Mouse (Mus musculus) limb, embryonic 15.5 days (tissue): ENCODE measurements around the gene Dennd2c. TPM values are rescaled to one million over a fixed set of nuclear protein-coding genes. Genes with fewer than 3 reads are reported as not detected.

Experiments
- ATAC-seq: fragments of 200-750 bp; cut with Nextera tagmentation; 2 replicates; pipeline ENCODE4 v1.8.0; 2017; ENCODE audit warnings: low read depth, moderate TSS enrichment; ENCODE audit not compliant: insufficient number of reproducible peaks, low FRiP score, low TSS enrichment
- H3K27ac ChIP-seq: fragments of 300-500 bp; sonication (generic); 2 replicates; pipeline ENCODE4 v1.5.1; 2015; ENCODE audit warnings: moderate library complexity, mild to moderate bottlenecking, inconsistent platforms
- H3K27me3 ChIP-seq: fragments of 300-500 bp; sonication (generic); 2 replicates; pipeline ENCODE4 v1.6.1; 2015; ENCODE audit warnings: inconsistent platforms
- H3K36me3 ChIP-seq: fragments of 300-500 bp; sonication (generic); 2 replicates; pipeline ENCODE4 v1.6.1; 2015; ENCODE audit warnings: inconsistent platforms
- H3K4me1 ChIP-seq: fragments of 300-500 bp; sonication (generic); 2 replicates; pipeline ENCODE4 v1.6.1; 2015; ENCODE audit warnings: inconsistent platforms
- H3K4me2 ChIP-seq: fragments of 300-500 bp; sonication (generic); 2 replicates; pipeline ENCODE4 v1.6.1; 2015; ENCODE audit warnings: mild to moderate bottlenecking, inconsistent platforms
- H3K4me3 ChIP-seq: fragments of 300-500 bp; sonication (generic); 2 replicates; pipeline ENCODE4 v1.5.1; 2015; ENCODE audit warnings: mild to moderate bottlenecking, inconsistent platforms
- H3K9ac ChIP-seq: fragments of 300-500 bp; sonication (generic); 2 replicates; pipeline ENCODE4 v1.6.1; 2015; ENCODE audit warnings: inconsistent platforms
- H3K9me3 ChIP-seq: fragments of 300-500 bp; sonication (generic); 2 replicates; pipeline ENCODE4 v1.6.1; 2016; ENCODE audit warnings: inconsistent platforms
- WGBS: fragments of 180-500 bp; shearing (Covaris S2); methylation state at CpG from one replicate; pipeline ENCODE4 v1.1.7; 2015; 5-methylcytosine and 5-hydroxymethylcytosine counted together
- polyA plus RNA-seq: library from polyadenylated mRNA; unstranded; fragments of >200 nt; fragmentation: Nextera tagmentation; extraction: Ambion mirVana; gene quantifications from 2 replicates; pipeline ENCODE4 v1.2.1, GENCODE M21; 2015

The Dennd2c gene
- polyA plus RNA-seq = 16.3 and 16.7 TPM in 2 replicates

- H3K9ac ChIP-seq = peak within 1 kb of the TSS; percentile 66
- H3K27ac ChIP-seq = peak within 1 kb of the TSS; percentile 85
- H3K4me1 ChIP-seq = peaks cover 7% of the 10 kb centered on the region
Observed at GRCm38 (mm10) chr3:103102454-103103390, at the start of gene Dennd2c. TSS of gene Dennd2c (plus strand) at chr3:103102604.

GRCm38 (mm10) chr3:103056016-103056595 lies 46.3 kb upstream of the Dennd2c start:
- Histone ChIP-seq H3K4me3 (no peak overlapping the region), H3K36me3 (peaks cover 51% of the 10 kb centered on the region), H3K4me1 (peaks cover 5% of the 10 kb centered on the region; the same call in 1 of the 2 replicates), H3K9me3 (no peaks in the 10 kb centered on the region), H3K27me3 (no peaks in the 10 kb centered on the region), H3K9ac (no peak overlapping the region), H3K4me2 (no peak overlapping the region), H3K27ac (peak overlapping the region; percentile 11; the same call in 1 of the 2 replicates)
- WGBS = 84% methylated on average over 5 of the region's 5 CpGs
- ATAC-seq = no peak

More at GRCm38 (mm10) chr3:103102454-103103390, at the start of gene Dennd2c:
- under 1% methylated on average over 72 of the region's 72 CpGs for WGBS
- H3K4me3 ChIP-seq = peak within 1 kb of the TSS; percentile 83
- no peaks in the 10 kb centered on the region for H3K9me3 ChIP-seq
- peak; percentile 96 for ATAC-seq
- H3K27me3 ChIP-seq = no peaks in the 10 kb centered on the region
- H3K4me2 ChIP-seq = peak within 1 kb of the TSS; percentile 81
- no peaks in the 10 kb centered on the region for H3K36me3 ChIP-seq

GRCm38 (mm10) chr3:103057752-103058151 lies 44.7 kb upstream of the Dennd2c start:
- 4% methylated on average over 10 of the region's 10 CpGs for WGBS
- Histone ChIP-seq H3K4me1 (peaks cover 5% of the 10 kb centered on the region; the same call in 1 of the 2 replicates), H3K4me2 (peak overlapping the region; percentile 70), H3K27me3 (no peaks in the 10 kb centered on the region), H3K36me3 (peaks cover 53% of the 10 kb centered on the region), H3K27ac (peak overlapping the region; percentile 99), H3K9ac (no peak overlapping the region), H3K4me3 (peak overlapping the region; percentile 73), H3K9me3 (no peaks in the 10 kb centered on the region)
- peak; percentile 36; the same call in 1 of the 2 replicates for ATAC-seq

- 2% methylated on average over 46 of the region's 46 CpGs for WGBS
- peak within 1 kb of the TSS; percentile 99 for H3K27ac ChIP-seq
- peaks cover 5% of the 10 kb centered on the region; the same call in 1 of the 2 replicates for H3K4me1 ChIP-seq
- peak within 1 kb of the TSS; percentile 70 for H3K4me2 ChIP-seq
- ATAC-seq = peak; percentile 96
- peak within 1 kb of the TSS; percentile 73 for H3K4me3 ChIP-seq
- no peaks in the 10 kb centered on the region for H3K9me3 ChIP-seq
- H3K36me3 ChIP-seq = peaks cover 57% of the 10 kb centered on the region
- H3K9ac ChIP-seq = peak within 1 kb of the TSS; percentile 80
- no peaks in the 10 kb centered on the region for H3K27me3 ChIP-seq
Observed at GRCm38 (mm10) chr3:103058207-103059157, 43.9 kb upstream of the Dennd2c start, which contains the start of gene Nras. TSS of gene Nras (plus strand) at chr3:103058285.

- 91% methylated on average over 8 of the region's 8 CpGs for WGBS
Observed at GRCm38 (mm10) chr3:103066927-103067326, 35.5 kb upstream of the Dennd2c start.

GRCm38 (mm10) chr3:103068971-103069370 lies 33.4 kb upstream of the Dennd2c start:
- Histone ChIP-seq H3K4me3 (no peak overlapping the region), H3K27me3 (no peaks in the 10 kb centered on the region), H3K4me2 (no peak overlapping the region), H3K4me1 (no peaks in the 10 kb centered on the region), H3K27ac (no peak overlapping the region), H3K36me3 (peaks cover 50% of the 10 kb centered on the region), H3K9me3 (no peaks in the 10 kb centered on the region), H3K9ac (no peak overlapping the region)
- ATAC-seq = no peak
- WGBS = 74% methylated on average over 6 of the region's 6 CpGs

More at GRCm38 (mm10) chr3:103066927-103067326, 35.5 kb upstream of the Dennd2c start:
- Histone ChIP-seq H3K4me2 (no peak overlapping the region), H3K4me3 (no peak overlapping the region), H3K9me3 (no peaks in the 10 kb centered on the region), H3K9ac (no peak overlapping the region), H3K36me3 (peaks cover 70% of the 10 kb centered on the region), H3K27me3 (no peaks in the 10 kb centered on the region), H3K4me1 (no peaks in the 10 kb centered on the region), H3K27ac (no peak overlapping the region)
- no peak for ATAC-seq

- no peak for ATAC-seq
- 54% methylated on average over 5 of the region's 5 CpGs for WGBS
Observed at GRCm38 (mm10) chr3:103073771-103074170, 28.6 kb upstream of the Dennd2c start, which contains the start of gene Ampd1. TSS of gene Ampd1 (plus strand) at chr3:103074014.

GRCm38 (mm10) chr3:103075871-103076270 lies 26.5 kb upstream of the Dennd2c start:
- Histone ChIP-seq H3K36me3 (no peaks in the 10 kb centered on the region), H3K4me2 (no peak overlapping the region), H3K4me3 (no peak overlapping the region), H3K9ac (no peak overlapping the region), H3K27me3 (no peaks in the 10 kb centered on the region), H3K9me3 (no peaks in the 10 kb centered on the region), H3K4me1 (no peaks in the 10 kb centered on the region), H3K27ac (no peak overlapping the region)
- ATAC-seq = no peak
- WGBS = 82% methylated on average over 9 of the region's 9 CpGs

More at GRCm38 (mm10) chr3:103073771-103074170, 28.6 kb upstream of the Dennd2c start, which contains the start of gene Ampd1:
- Histone ChIP-seq H3K4me3 (no peak within 1 kb of the TSS), H3K36me3 (peaks cover 7% of the 10 kb centered on the region; the same call in 1 of the 2 replicates), H3K9me3 (no peaks in the 10 kb centered on the region), H3K4me2 (no peak within 1 kb of the TSS), H3K4me1 (no peaks in the 10 kb centered on the region), H3K27me3 (no peaks in the 10 kb centered on the region), H3K27ac (no peak within 1 kb of the TSS), H3K9ac (no peak within 1 kb of the TSS)

- no peaks in the 10 kb centered on the region for H3K4me1 ChIP-seq
- no peak overlapping the region for H3K27ac ChIP-seq
- no peaks in the 10 kb centered on the region for H3K36me3 ChIP-seq
- no peak for ATAC-seq
- H3K4me3 ChIP-seq = no peak overlapping the region
- no peak overlapping the region for H3K4me2 ChIP-seq
- H3K27me3 ChIP-seq = no peaks in the 10 kb centered on the region
- no peak overlapping the region for H3K9ac ChIP-seq
- no peaks in the 10 kb centered on the region for H3K9me3 ChIP-seq
- WGBS = 86% methylated on average over 9 of the region's 9 CpGs
Observed at GRCm38 (mm10) chr3:103076476-103076875, 25.9 kb upstream of the Dennd2c start.

GRCm38 (mm10) chr3:103079301-103079700 lies 23.1 kb upstream of the Dennd2c start:
- no peak overlapping the region for H3K4me3 ChIP-seq
- ATAC-seq = no peak
- H3K4me2 ChIP-seq = no peak overlapping the region
- H3K36me3 ChIP-seq = no peaks in the 10 kb centered on the region
- no peak overlapping the region for H3K27ac ChIP-seq
- no peaks in the 10 kb centered on the region for H3K27me3 ChIP-seq
- no peaks in the 10 kb centered on the region for H3K9me3 ChIP-seq
- no peaks in the 10 kb centered on the region for H3K4me1 ChIP-seq
- 87% methylated on average over 8 of the region's 9 CpGs for WGBS
- H3K9ac ChIP-seq = no peak overlapping the region

GRCm38 (mm10) chr3:103081051-103081450 lies 21.4 kb upstream of the Dennd2c start:
- WGBS = 71% methylated on average over 11 of the region's 11 CpGs
- Histone ChIP-seq H3K4me3 (no peak overlapping the region), H3K36me3 (no peaks in the 10 kb centered on the region), H3K9me3 (no peaks in the 10 kb centered on the region), H3K4me1 (no peaks in the 10 kb centered on the region), H3K4me2 (no peak overlapping the region), H3K27ac (no peak overlapping the region), H3K27me3 (no peaks in the 10 kb centered on the region), H3K9ac (no peak overlapping the region)
- ATAC-seq = no peak
